Mouse (Mus musculus) megakaryocyte, embryonic 14.5 days (primary cell): ENCODE data around the gene Tspyl1. TPM values are rescaled to one million over a fixed set of nuclear protein-coding genes. Genes with fewer than 3 reads are reported as not detected.

Experiments used
- H3K27me3 ChIP-seq: replicated peaks from 2 replicates; pipeline ENCODE3; 2012; ENCODE audit warnings: inconsistent platforms
- H3K36me3 ChIP-seq: replicated peaks from 2 replicates; pipeline ENCODE3; 2012; ENCODE audit warnings: low read length, inconsistent platforms, mixed read lengths
- H3K4me1 ChIP-seq: 2 replicates; pipeline ENCODE4 v1.6.1; 2012; ENCODE audit warnings: inconsistent platforms
- H3K4me3 ChIP-seq: replicated peaks from 2 replicates; pipeline ENCODE3; 2012; ENCODE audit warnings: moderate library complexity, mild to moderate bottlenecking, inconsistent platforms
- H3K9me3 ChIP-seq: 2 replicates; pipeline ENCODE4 v1.6.1; 2012; ENCODE audit warnings: inconsistent platforms
- FLI1 ChIP-seq: IDR thresholded peaks from 2 replicates; pipeline ENCODE4 v1.6.1; 2012; ENCODE audit warnings: low read length, inconsistent platforms, mixed read lengths
- GATA1 ChIP-seq: IDR thresholded peaks from 3 replicates; pipeline ENCODE4 v1.6.1; 2012; ENCODE audit warnings: mixed read lengths, low read length, inconsistent platforms, borderline replicate concordance
- polyA plus RNA-seq: library from polyadenylated mRNA; stranded (reverse); fragments of >175 nt; gene quantifications from 2 replicates; pipeline ENCODE4 v1.2.3, GENCODE M21; 2012; ENCODE audit warnings: low replicate concordance; ENCODE audit not compliant: insufficient read depth

Tspyl1 gene
- polyA plus RNA-seq, 1 experiment = 17.6 TPM

- H3K27me3 ChIP-seq = no peaks in the 10 kb centered on the region
- H3K4me1 ChIP-seq = peaks cover 36% of the 10 kb centered on the region
- H3K4me3 ChIP-seq = peak overlapping the region; percentile 94
- no peak for TF ChIP-seq GATA1
- no peak for TF ChIP-seq FLI1
- H3K36me3 ChIP-seq = peaks cover 45% of the 10 kb centered on the region
- no peaks in the 10 kb centered on the region for H3K9me3 ChIP-seq
Measured at GRCm38 (mm10) chr10:34297980-34298753, 16.2 kb downstream of the Tspyl1 start.

- H3K36me3 ChIP-seq = peaks cover 47% of the 10 kb centered on the region
- TF ChIP-seq FLI1 (no peak), GATA1 (no peak)
- peaks cover 36% of the 10 kb centered on the region for H3K4me1 ChIP-seq
- H3K4me3 ChIP-seq = no peak overlapping the region
- no peaks in the 10 kb centered on the region for H3K9me3 ChIP-seq
- H3K27me3 ChIP-seq = no peaks in the 10 kb centered on the region
Measured at GRCm38 (mm10) chr10:34300368-34300767, 18.4 kb downstream of the Tspyl1 start.

GRCm38 (mm10) chr10:34307070-34307469 lies 25.1 kb downstream of the Tspyl1 start:
- H3K36me3 ChIP-seq = peaks cover 52% of the 10 kb centered on the region

GRCm38 (mm10) chr10:34309915-34310685 lies 28.1 kb downstream of the Tspyl1 start:
- no peaks in the 10 kb centered on the region for H3K9me3 ChIP-seq

More at GRCm38 (mm10) chr10:34307070-34307469, 25.1 kb downstream of the Tspyl1 start:
- H3K4me3 ChIP-seq = no peak overlapping the region
- H3K9me3 ChIP-seq = no peaks in the 10 kb centered on the region
- TF ChIP-seq FLI1 = no peak
- TF ChIP-seq GATA1 = no peak
- H3K27me3 ChIP-seq = no peaks in the 10 kb centered on the region
- H3K4me1 ChIP-seq = peaks cover 7% of the 10 kb centered on the region; the same call in 1 of the 2 replicates

GRCm38 (mm10) chr10:34312536-34312935 lies 30.5 kb downstream of the Tspyl1 start:
- Histone ChIP-seq H3K9me3 (no peaks in the 10 kb centered on the region), H3K4me1 (peaks cover 19% of the 10 kb centered on the region), H3K36me3 (peaks cover 77% of the 10 kb centered on the region), H3K27me3 (no peaks in the 10 kb centered on the region), H3K4me3 (no peak overlapping the region)
- TF ChIP-seq FLI1 (no peak), GATA1 (no peak)

More at GRCm38 (mm10) chr10:34309915-34310685, 28.1 kb downstream of the Tspyl1 start:
- H3K4me1 ChIP-seq = peaks cover 7% of the 10 kb centered on the region; the same call in 1 of the 2 replicates
- TF ChIP-seq FLI1 (no peak), GATA1 (no peak)
- no peaks in the 10 kb centered on the region for H3K27me3 ChIP-seq
- H3K4me3 ChIP-seq = no peak overlapping the region
- peaks cover 67% of the 10 kb centered on the region for H3K36me3 ChIP-seq

GRCm38 (mm10) chr10:34316571-34317216 lies 34.7 kb downstream of the Tspyl1 start:
- H3K4me3 ChIP-seq = no peak overlapping the region
- peaks cover 68% of the 10 kb centered on the region for H3K36me3 ChIP-seq
- H3K4me1 ChIP-seq = peaks cover 21% of the 10 kb centered on the region
- no peaks in the 10 kb centered on the region for H3K9me3 ChIP-seq
- H3K27me3 ChIP-seq = no peaks in the 10 kb centered on the region
- TF ChIP-seq FLI1 (no peak), GATA1 (no peak)

- Histone ChIP-seq H3K36me3 (peaks cover 68% of the 10 kb centered on the region), H3K9me3 (no peaks in the 10 kb centered on the region)
- no peak for TF ChIP-seq GATA1
- TF ChIP-seq FLI1 = no peak
Measured at GRCm38 (mm10) chr10:34317217-34317606, 35.2 kb downstream of the Tspyl1 start.

GRCm38 (mm10) chr10:34320809-34321208 lies 38.8 kb downstream of the Tspyl1 start:
- Histone ChIP-seq H3K36me3 (peaks cover 51% of the 10 kb centered on the region), H3K4me3 (no peak overlapping the region), H3K4me1 (peaks cover 21% of the 10 kb centered on the region), H3K9me3 (no peaks in the 10 kb centered on the region), H3K27me3 (no peaks in the 10 kb centered on the region)
- TF ChIP-seq FLI1 (no peak), GATA1 (no peak)

More at GRCm38 (mm10) chr10:34317217-34317606, 35.2 kb downstream of the Tspyl1 start:
- Histone ChIP-seq H3K4me3 (no peak overlapping the region), H3K4me1 (peaks cover 21% of the 10 kb centered on the region), H3K27me3 (no peaks in the 10 kb centered on the region)

- no peaks in the 10 kb centered on the region for H3K27me3 ChIP-seq
- H3K36me3 ChIP-seq = peaks cover 25% of the 10 kb centered on the region
- peaks cover 6% of the 10 kb centered on the region for H3K4me1 ChIP-seq
- no peak for TF ChIP-seq GATA1
- no peak for TF ChIP-seq FLI1
- no peaks in the 10 kb centered on the region for H3K9me3 ChIP-seq
- H3K4me3 ChIP-seq = no peak overlapping the region
Measured at GRCm38 (mm10) chr10:34326701-34327100, 44.7 kb downstream of the Tspyl1 start.

- Histone ChIP-seq H3K9me3 (no peaks in the 10 kb centered on the region), H3K27me3 (no peaks in the 10 kb centered on the region), H3K4me1 (peaks cover 6% of the 10 kb centered on the region), H3K4me3 (no peak overlapping the region), H3K36me3 (peaks cover 21% of the 10 kb centered on the region)
- no peak for TF ChIP-seq FLI1
- TF ChIP-seq GATA1 = no peak
Measured at GRCm38 (mm10) chr10:34327144-34327543, 45.2 kb downstream of the Tspyl1 start.
